Mouse (Mus musculus) ovary, postnatal 10 days (tissue): ENCODE measurements at regions not wholly inside any gene's neighbourhood (a gene's known extent, or its start where the extent isn't known, plus 50 kb on each side); places are given as distances from the start of the nearest gene placed in this dataset.

ENCODE experiments used
- DNase-seq: peaks from one replicate; pipeline ENCODE4 v3.0.0; 2022; ENCODE audit warnings: low spot score

GRCm38 (mm10) chr12:70714281-70714679 lies 111.0 kb upstream of the Frmd6 start:
- DNase-seq, result no peak

- no peak for DNase-seq
Observed at GRCm38 (mm10) chr12:70715836-70716235, 109.5 kb upstream of the Frmd6 start.

GRCm38 (mm10) chr12:70718602-70719001 lies 106.7 kb upstream of the Frmd6 start:
- no peak for DNase-seq

- no peak for DNase-seq
Observed at GRCm38 (mm10) chr12:70719255-70719654, 106.1 kb upstream of the Frmd6 start.

GRCm38 (mm10) chr12:70720178-70720894 lies 105.0 kb upstream of the Frmd6 start:
- DNase-seq, result no peak

GRCm38 (mm10) chr12:70725326-70725725 lies 100.0 kb upstream of the Frmd6 start:
- DNase-seq, result no peak

- no peak for DNase-seq
Observed at GRCm38 (mm10) chr12:70727496-70728259, 97.6 kb upstream of the Frmd6 start.

- DNase-seq, result no peak
Observed at GRCm38 (mm10) chr12:70728407-70728806, 96.9 kb upstream of the Frmd6 start.

- no peak for DNase-seq
Observed at GRCm38 (mm10) chr12:70729961-70730360, 95.4 kb upstream of the Frmd6 start.

GRCm38 (mm10) chr12:70731498-70731897 lies 93.8 kb upstream of the Frmd6 start:
- DNase-seq, result no peak

- DNase-seq, result no peak
Observed at GRCm38 (mm10) chr12:70732591-70732990, 92.7 kb upstream of the Frmd6 start.

- no peak for DNase-seq
Observed at GRCm38 (mm10) chr12:70738554-70738953, 86.8 kb upstream of the Frmd6 start.

- DNase-seq, result no peak
Observed at GRCm38 (mm10) chr12:70739316-70739715, 86.0 kb upstream of the Frmd6 start.

GRCm38 (mm10) chr12:70739766-70740165 lies 85.5 kb upstream of the Frmd6 start:
- no peak for DNase-seq

GRCm38 (mm10) chr12:70742836-70743235 lies 82.5 kb upstream of the Frmd6 start:
- DNase-seq, result no peak

- DNase-seq, result no peak
Observed at GRCm38 (mm10) chr12:70745681-70746080, 79.6 kb upstream of the Frmd6 start.

- DNase-seq, result no peak
Observed at GRCm38 (mm10) chr12:70749651-70750050, 75.7 kb upstream of the Frmd6 start.

- no peak for DNase-seq
Observed at GRCm38 (mm10) chr12:70750651-70751578, 74.4 kb upstream of the Frmd6 start.

- no peak for DNase-seq
Observed at GRCm38 (mm10) chr12:70752266-70752910, 72.9 kb upstream of the Frmd6 start.

- no peak for DNase-seq
Observed at GRCm38 (mm10) chr12:70752911-70753290, 72.4 kb upstream of the Frmd6 start.

GRCm38 (mm10) chr12:70753458-70753857 lies 71.9 kb upstream of the Frmd6 start:
- DNase-seq, result no peak

GRCm38 (mm10) chr12:70758080-70758479 lies 67.2 kb upstream of the Frmd6 start:
- DNase-seq, result no peak
